Mouse (Mus musculus) liver, adult 10 weeks (tissue): ENCODE results near the gene Zfp52. TPM values are rescaled to one million over a fixed set of nuclear protein-coding genes. Genes with fewer than 3 reads are reported as not detected.

Experiments
- polyA plus RNA-seq: library from polyadenylated mRNA; stranded (reverse); fragments of 350-450 nt; fragmentation: Illumina TruSeq; extraction: RNeasy Lipid Tissue Mini Kit (QIAGEN cat#74804); gene quantifications from one replicate; pipeline ENCODE4 v1.2.3, GENCODE M21; 2014; ENCODE audit warnings: low read depth, low replicate concordance

Zfp52 gene
- 1.9 TPM for polyA plus RNA-seq

DNA sequence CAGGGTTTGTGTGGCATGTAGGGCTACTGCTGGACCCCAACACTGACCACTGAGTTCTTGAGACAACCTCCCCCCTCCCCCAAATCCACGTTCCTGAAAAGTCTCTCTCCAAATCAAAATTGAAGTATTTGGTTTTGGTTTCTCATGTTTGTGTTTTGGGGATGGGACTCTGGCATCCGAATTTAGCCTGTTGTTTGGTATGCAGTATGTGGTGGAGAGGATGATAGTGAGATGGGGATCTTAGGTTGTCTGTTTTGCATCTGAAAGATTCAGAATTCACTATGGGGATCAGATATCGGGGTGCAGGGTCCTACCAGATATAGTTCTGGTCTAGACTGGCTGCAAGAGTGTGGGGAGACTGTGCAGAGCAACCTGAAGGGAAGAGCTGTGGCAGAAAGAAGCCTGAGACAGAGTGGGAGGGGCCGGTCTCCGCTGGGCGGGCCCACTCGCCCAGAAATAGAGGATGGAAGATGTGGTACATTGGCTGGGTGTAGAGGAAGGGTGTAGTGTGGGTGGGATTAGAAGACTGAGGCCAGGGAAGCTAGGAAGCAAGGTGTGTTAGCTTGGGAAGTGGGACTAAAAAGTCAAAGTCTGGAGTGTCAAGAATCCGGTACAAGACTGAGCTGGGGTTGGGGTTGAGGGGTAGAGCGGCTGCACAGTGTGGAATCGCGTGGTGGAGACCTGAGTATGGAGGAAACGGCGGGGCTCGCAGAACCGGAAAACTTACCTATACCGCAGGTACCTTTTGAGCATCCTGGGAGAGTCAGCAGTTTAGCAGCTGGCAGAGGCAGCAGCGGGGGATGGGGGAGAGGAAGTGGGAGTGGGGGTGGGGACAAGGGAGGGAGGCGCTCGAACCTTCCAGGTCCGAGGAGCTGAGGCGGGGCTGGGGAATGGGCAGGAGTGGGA lies at the start of gene Zfp52:
Zfp52 (plus strand) TSS at position 444 of the 906 bp plus-strand sequence.

DNA sequence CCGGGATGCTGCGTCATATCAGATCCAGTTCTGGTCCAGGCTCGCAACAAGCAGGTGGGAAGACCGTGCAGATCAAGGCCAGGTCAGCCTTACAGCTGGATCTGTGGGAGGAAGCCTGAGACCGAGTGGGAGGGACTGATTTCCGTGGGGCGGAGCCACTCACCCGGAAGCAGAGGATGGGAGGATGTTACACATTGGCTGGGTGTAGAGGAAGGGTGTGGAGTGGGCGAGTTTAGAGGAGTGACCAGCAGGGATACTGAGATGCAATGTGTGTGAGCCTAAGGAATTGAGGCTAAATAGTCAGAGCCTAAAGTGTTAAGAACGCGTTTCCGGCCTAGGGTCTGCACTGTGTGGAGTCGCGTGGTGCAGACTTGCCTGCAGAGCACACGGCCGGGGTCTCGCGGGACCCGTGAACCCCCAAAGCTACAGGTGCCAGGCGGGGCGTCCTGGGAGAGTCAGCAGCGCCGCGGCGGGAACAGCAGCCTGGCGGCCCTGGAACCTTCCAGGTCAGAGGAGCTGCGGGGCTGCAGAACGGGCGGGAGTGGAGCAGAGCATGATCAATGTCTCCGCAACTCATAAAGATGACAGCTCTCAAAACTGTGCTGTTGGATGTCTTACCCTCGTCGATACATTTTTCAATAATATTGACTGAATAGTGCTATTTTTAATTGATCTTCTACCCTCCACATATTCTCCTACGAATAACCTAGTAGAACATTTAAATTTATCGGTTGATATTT lies 46.4 kb upstream of the Zfp52 start, which contains the start of gene Zfp53:
Zfp53 (plus strand) TSS at position 239 of the 740 bp plus-strand sequence.

DNA sequence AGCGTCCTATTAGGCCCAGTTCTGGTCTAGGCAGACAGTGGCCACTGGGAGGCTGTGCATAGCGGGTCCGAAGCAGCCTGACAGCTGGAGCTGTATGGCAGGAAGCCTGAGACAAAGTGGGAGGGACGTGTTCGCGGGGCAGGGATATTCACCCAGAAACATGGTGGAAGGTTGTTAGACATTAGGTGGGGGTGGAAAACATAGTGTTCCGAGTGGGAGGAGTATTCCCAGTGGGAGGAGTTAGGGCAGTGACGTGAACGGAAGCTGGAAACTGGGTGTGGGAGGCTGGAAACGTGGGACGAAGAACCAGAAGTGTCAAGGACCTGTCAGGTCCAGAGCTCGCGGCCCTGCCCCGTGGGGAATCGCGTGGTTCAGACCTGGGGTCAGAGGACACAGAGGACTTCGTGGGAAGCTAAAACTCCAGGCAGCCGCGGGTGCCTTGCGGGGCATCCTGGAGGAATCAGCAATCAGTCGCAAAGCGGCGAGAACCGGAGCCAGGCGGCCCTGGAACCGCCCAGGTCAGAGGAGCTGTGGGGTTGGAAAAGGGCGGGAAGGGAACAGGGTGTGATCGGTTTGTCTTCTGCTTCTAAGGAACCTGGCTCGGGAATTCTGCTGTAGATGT lies 31.5 kb downstream of the Zfp52 start, which contains the start of gene Zfp948:
Zfp948 (plus strand) TSS at position 281 of the 622 bp plus-strand sequence.

Other genes starting within 250 kb of the Zfp52 start
- gene Vmn1r237, start 223.7 kb upstream of the Zfp52 start, polyA plus RNA-seq = not detected
- 1.9 TPM for gene Zfp677, start 151.8 kb upstream of the Zfp52 start, polyA plus RNA-seq
- 8.2 TPM for gene Zfp54, start 112.3 kb upstream of the Zfp52 start, polyA plus RNA-seq
- gene Zfp51, start 85.2 kb upstream of the Zfp52 start, polyA plus RNA-seq = 13.6 TPM
- 14.6 TPM for gene Zfp53, start 46.5 kb upstream of the Zfp52 start, polyA plus RNA-seq
- 10.2 TPM for gene Zfp948, start 31.5 kb downstream of the Zfp52 start, polyA plus RNA-seq
- gene Zfp983, start 115.1 kb downstream of the Zfp52 start, polyA plus RNA-seq = 19.8 TPM
- 11.3 TPM for gene Gm10226, start 156.3 kb downstream of the Zfp52 start, polyA plus RNA-seq
- 11.1 TPM for gene Zfp760, start 172.2 kb downstream of the Zfp52 start, polyA plus RNA-seq
- gene Zfp229, start 195.3 kb downstream of the Zfp52 start, polyA plus RNA-seq = 11.3 TPM